Mouse (Mus musculus) thymus, adult 2 months (tissue): ENCODE data around the gene Ppa2. TPM values are rescaled to one million over a fixed set of nuclear protein-coding genes. Genes with fewer than 3 reads are reported as not detected.

Experiments used
- DNase-seq: peaks from one replicate; pipeline ENCODE4 v3.0.0; 2021
- H3K27ac ChIP-seq: fragments of 200-500 bp; 2 replicates; pipeline ENCODE4 v1.5.1; 2012; ENCODE audit warnings: low read length, control low read depth; ENCODE audit not compliant: control insufficient read depth, insufficient read depth
- H3K27me3 ChIP-seq: fragments of 200-500 bp; 2 replicates; pipeline ENCODE4 v1.6.1; 2012; ENCODE audit warnings: mild to moderate bottlenecking, low read length, moderate library complexity, mixed read lengths; ENCODE audit not compliant: control insufficient read depth, insufficient read depth
- H3K36me3 ChIP-seq: fragments of 200-500 bp; 2 replicates; pipeline ENCODE4 v1.6.1; 2012; ENCODE audit warnings: mild to moderate bottlenecking, low read length, moderate library complexity; ENCODE audit not compliant: control insufficient read depth, insufficient read depth
- H3K4me1 ChIP-seq: fragments of 200-500 bp; replicated peaks from 2 replicates; pipeline ENCODE4 v1.6.1; 2012; ENCODE audit warnings: low read length; ENCODE audit not compliant: control insufficient read depth, insufficient read depth
- H3K4me3 ChIP-seq: fragments of 200-500 bp; 2 replicates; pipeline ENCODE4 v1.5.1; 2012; ENCODE audit warnings: mild to moderate bottlenecking, low read length, control low read depth, moderate library complexity; ENCODE audit not compliant: control insufficient read depth, insufficient read depth
- CTCF ChIP-seq: fragments of 200-500 bp; IDR thresholded peaks from 2 replicates; pipeline ENCODE4 v1.5.1; 2012; ENCODE audit warnings: mild to moderate bottlenecking, control low read depth, low read length, moderate library complexity, borderline replicate concordance; ENCODE audit not compliant: control insufficient read depth, poor library complexity, insufficient read depth; ENCODE audit errors: extremely low read depth
- POLR2A ChIP-seq: fragments of 200-500 bp; IDR thresholded peaks from 2 replicates; pipeline ENCODE4 v1.6.1; 2012; ENCODE audit warnings: mild to moderate bottlenecking, low read length, control low read depth, moderate library complexity; ENCODE audit not compliant: control insufficient read depth, poor library complexity, insufficient read depth; ENCODE audit errors: extremely low read depth
- WGBS: fragments of 180-500 bp; shearing (Covaris S2); methylation state at CpG from one replicate; pipeline ENCODE4 v1.1.7; 2018; 5-methylcytosine and 5-hydroxymethylcytosine counted together
- polyA plus RNA-seq: library from polyadenylated mRNA; depleted of rRNA; stranded (reverse); fragments of >200 nt; gene quantifications from 2 replicates; pipeline ENCODE4 v1.2.3, GENCODE M21; 2012; rRNA removed

Gene Ppa2
- polyA plus RNA-seq, result 38.5 and 50.5 TPM in 2 replicates

DNA sequence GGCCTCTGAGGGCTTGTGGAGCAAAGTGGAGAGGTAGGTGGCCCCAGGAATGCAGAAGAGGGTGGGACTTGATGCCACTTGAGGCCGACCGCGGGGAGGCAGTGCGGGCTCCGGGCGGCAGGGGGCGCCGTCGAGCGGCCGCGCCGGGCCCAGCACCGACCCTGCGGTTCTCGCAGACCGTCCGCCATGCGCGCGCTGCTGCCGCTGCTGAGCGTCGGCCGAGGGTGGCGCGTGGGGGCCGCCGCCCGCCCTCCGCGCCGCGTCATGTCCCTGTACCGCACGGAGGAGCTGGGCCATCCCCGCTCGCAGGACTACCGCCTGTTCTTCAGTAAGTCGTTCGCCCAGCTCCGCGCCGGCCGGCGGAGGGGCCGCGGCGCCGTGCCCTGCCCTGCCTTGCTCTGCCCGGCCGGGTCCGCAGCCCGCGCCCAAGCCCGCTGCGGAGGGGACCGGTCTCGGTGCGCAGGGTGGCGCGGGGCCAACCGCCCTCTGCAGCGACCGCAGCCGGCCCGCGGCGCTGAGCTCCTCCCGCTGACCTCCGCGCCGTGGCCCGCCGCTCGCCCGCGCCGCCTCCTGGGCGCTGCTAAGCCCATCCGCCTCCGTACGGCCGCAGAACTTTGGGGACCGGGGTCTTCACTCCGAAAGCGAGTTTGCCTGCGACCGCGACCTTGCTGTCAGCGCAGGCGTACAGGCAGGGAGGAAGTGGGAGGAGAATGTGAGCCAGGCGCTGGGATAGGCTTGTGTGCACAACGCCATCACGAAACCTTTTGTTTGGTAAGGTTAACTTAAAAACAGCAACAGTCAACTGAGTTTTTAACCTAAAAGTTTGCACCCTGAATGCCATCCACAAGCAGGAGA lies at the start of gene Ppa2:
Ppa2 (plus strand) TSS at position 157 of the 855 bp plus-strand sequence.
- H3K4me3 ChIP-seq, result peak within 1 kb of the TSS; percentile 82
- TF ChIP-seq POLR2A (peak; percentile 84), CTCF (peak; percentile 97)
- no peaks in the 10 kb centered on the region for H3K36me3 ChIP-seq
- H3K4me1 ChIP-seq, result peaks cover 8% of the 10 kb centered on the region
- H3K27me3 ChIP-seq, result no peaks in the 10 kb centered on the region
- peak; percentile 89 for DNase-seq
- WGBS, result under 1% methylated on average over 93 of the region's 95 CpGs
- peak within 1 kb of the TSS; percentile 96 for H3K27ac ChIP-seq

DNA sequence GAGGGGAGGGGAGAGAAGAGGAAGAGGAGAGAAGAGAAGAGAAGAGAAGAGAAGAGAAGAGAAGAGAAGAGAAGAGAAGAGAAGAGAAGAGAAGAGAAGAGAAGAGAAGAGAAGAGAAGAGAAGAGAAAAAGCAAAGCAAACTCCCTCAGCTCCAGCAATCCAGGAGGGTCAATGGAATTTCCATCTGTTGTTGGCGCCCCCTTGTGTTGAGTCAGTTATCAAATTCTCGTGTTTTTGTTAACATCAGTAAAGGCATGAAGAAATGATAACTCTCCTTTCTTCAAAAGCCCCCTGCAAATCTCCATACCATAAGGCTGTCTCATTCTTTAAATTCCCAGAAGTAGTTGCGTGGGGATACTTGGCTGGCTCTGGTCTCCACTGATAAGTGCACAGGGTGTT lies 38.0 kb upstream of the Ppa2 start:
- TF ChIP-seq CTCF (no peak), POLR2A (no peak)
- no peaks in the 10 kb centered on the region for H3K36me3 ChIP-seq
- no peaks in the 10 kb centered on the region for H3K4me1 ChIP-seq
- WGBS, result 18% methylated on average over 3 of the region's 3 CpGs
- H3K27ac ChIP-seq, result no peak overlapping the region
- no peaks in the 10 kb centered on the region for H3K27me3 ChIP-seq
- no peak overlapping the region for H3K4me3 ChIP-seq
- peak; percentile 64 for DNase-seq

DNA sequence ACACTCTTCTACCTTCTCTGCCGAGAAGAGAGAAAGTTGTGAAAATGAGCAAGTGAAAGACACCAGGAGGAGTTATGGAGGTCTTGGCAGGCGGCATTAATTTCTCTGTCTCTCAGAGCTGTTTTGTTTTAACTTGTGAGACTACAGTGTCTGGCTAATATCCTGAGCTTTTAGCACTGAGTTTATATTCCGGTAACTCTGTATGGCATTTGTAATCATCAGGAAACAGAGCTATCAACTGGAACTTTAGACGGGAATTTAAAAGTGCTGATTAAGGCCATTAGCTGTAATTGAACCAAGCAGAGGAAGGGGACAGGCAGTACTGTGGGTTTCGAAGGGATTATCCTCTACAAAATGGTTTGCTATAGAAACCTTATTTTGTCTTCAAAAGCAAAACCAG lies 25.3 kb upstream of the Ppa2 start:
- Histone ChIP-seq H3K4me3 (no peak overlapping the region), H3K36me3 (no peaks in the 10 kb centered on the region), H3K4me1 (no peaks in the 10 kb centered on the region), H3K27ac (no peak overlapping the region), H3K27me3 (no peaks in the 10 kb centered on the region)
- TF ChIP-seq CTCF, result no peak
- no peak for TF ChIP-seq POLR2A
- 82% methylated on average over 5 of the region's 5 CpGs for WGBS
- DNase-seq, result no peak

DNA sequence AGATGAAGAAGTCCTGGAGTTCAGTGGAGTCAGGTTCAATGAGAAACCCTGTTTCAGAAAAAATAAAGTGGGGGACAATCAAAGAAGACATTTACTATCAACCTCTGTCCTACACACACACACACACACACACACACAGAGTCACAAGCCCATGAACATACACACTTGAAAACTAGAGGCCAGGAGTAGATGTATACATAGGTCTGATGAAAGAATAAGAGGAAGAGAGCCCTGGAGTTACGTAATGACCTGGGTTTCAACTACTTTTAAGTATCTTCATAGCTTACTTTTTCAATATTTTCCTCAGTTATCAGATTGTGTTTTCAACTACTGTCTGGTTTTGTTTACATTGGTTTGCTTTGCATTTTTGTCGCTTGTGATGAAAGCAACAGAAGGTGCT lies 21.1 kb upstream of the Ppa2 start:
- 97% methylated on average over 2 of the region's 2 CpGs for WGBS
- TF ChIP-seq CTCF, result no peak
- no peak for TF ChIP-seq POLR2A

DNA sequence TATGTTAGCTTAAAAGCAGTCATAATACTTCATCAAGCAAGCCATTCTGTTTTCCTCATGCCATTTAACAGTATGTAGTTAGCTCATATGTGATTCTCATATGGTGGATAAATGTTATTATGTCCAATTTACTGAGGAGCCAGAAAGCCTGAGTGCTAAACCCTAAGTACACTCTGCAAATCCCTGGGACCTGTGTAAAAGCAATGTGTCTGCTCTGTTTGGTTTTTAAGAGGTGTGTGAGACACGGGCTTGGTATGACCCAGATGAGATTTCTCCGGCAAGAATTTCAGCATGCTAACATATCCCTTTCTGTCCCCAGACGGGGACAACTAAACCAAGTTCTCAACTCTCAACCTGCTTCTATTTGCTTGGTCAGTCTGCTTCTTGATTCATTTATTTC lies 5.6 kb upstream of the Ppa2 start:
- no peak for TF ChIP-seq POLR2A
- no peak for TF ChIP-seq CTCF
- Histone ChIP-seq H3K27ac (no peak overlapping the region), H3K4me1 (no peaks in the 10 kb centered on the region), H3K27me3 (no peaks in the 10 kb centered on the region), H3K36me3 (no peaks in the 10 kb centered on the region), H3K4me3 (no peak overlapping the region)
- WGBS, result 90% methylated on average over 3 of the region's 3 CpGs
- DNase-seq, result no peak

More for the DNA sequence above, 21.1 kb upstream of the Ppa2 start:
- Histone ChIP-seq H3K27me3 (no peaks in the 10 kb centered on the region), H3K4me1 (no peaks in the 10 kb centered on the region), H3K4me3 (no peak overlapping the region), H3K27ac (no peak overlapping the region), H3K36me3 (no peaks in the 10 kb centered on the region)
- DNase-seq, result no peak

DNA sequence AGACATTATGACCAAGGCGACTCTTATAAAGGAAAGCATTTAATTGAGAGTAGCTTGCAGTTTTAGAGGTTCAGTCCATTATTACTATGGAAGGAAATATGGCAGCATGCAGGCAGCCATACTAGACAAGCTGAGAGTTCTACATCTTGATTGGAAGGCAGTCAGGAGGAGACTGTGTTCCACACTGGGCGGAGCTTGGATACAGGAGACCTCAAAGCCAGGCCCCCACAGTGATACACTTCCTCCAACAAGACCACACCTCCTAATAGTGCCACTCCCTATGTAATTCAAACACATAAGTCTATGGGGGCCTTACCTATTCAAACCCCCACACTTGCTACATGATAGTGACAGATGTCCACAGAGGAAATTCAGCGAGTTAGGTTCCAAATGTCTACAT lies 1.5 kb upstream of the Ppa2 start:
- no peak for DNase-seq
- no peak for TF ChIP-seq POLR2A
- no peak for TF ChIP-seq CTCF
- WGBS, result over 99% methylated on average over 3 of the region's 3 CpGs

More for the DNA sequence above, 1.5 kb upstream of the Ppa2 start:
- Histone ChIP-seq H3K27ac (no peak overlapping the region), H3K27me3 (no peaks in the 10 kb centered on the region), H3K4me3 (no peak overlapping the region), H3K4me1 (peaks cover 8% of the 10 kb centered on the region), H3K36me3 (no peaks in the 10 kb centered on the region)
